Mouse (Mus musculus) R1 (cell line): Measurements from ENCODE around the gene B4galnt4.
"Not testable (repeated sequence)": the region's sequence is repeated elsewhere in the genome, so short reads cannot be mapped to it uniquely, and the experiment has no call there.

Source experiments
- DNase-seq: peaks from one replicate; pipeline ENCODE4 v3.0.0-alpha.2; 2018; ENCODE audit warnings: low read depth, low spot score

The B4galnt4 gene

DNA sequence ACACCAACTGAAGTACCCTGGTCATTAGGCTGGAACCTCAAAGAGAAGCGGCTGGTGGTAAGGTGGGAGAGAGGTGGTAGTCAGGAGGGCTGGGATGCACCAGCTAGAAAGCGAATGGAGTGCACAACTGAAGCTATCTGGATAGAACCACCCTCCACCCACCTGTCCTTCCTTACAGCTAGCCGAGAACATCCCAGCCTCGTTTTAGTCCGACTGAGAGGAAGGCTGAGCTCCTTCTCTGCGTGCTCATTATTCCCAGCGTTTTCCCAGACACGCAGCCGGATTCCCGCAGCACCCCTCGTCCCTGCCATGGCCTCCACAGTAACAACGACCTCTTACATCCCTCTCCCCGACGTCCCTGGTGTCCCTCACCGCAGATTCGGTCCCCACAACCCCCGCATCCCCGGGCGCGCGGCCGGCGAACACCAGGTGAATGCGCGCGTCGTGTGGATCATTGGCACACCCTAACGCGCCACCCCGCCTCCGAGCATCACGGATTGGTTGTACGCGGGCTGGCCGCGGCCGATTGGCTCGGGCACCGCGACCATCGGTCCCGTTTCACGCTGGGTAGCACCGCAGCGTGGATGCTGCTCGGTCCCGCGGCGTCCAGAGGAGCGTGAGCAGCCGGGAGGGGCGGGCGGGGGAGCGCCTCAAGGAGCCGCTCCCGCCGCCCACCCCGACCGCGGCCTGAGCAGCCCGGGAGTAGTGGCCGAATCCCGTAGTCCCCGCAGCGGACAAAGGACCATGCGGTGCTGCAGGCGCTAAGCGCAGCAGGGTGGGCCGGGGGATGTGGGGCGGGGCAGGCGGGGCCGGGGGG lies at the start of gene B4galnt4:
Gene B4galnt4, plus strand, starts transcription at position 679 of the 817 bp plus-strand sequence.
- peak; percentile 88 for DNase-seq

DNA sequence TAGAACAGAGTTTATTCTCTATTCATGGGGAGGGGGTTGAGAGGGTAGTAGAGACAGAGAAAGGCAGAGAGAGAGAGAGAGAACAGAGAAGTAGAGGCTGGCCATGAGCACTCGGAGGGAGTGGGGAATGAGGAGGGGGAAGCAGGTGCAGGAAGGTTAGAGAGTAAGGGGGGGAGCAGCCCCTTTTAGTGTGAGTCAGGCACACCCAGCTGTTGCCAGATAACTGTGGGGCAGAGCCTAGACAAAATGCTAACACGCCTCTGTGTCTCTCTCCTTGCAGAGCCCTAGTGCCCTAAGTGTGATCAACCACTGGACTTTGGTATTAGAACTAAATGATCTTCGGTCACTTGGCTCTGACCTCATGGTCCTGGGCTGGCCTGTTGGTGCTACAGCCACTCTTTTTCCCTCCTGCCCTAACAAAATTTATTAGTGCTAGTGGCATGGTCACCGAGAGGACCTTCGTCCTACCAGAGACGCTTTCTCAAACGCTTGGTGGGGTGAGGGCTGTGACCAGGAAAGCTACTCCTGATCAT lies 49.6 kb upstream of the B4galnt4 start:
- DNase-seq: no peak

- DNase-seq: no peak
Observed at GRCm38 (mm10) chr7:141016707-141017697, 43.9 kb upstream of the B4galnt4 start.

DNA sequence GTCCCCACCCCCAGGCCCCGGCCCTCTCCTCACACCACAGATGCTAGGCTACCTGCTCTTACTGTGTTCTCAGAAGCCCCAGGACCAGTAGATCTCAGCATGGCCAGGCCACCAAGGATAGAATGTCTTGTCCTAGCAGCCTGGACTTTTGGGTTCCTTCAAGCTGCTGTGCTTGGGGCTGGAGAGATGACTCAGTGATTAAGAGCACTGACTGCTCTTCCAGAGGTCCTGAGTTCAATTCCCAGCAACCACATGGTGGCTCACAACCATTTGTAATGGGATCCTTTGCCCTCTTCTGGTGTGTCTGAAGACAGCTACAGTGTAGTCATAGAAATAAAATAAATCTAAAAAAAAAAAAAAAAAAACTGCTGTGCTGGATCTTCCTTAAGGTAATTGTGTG lies 43.1 kb upstream of the B4galnt4 start, which contains the start of gene Ifitm6:
Gene Ifitm6, minus strand, starts transcription at position 101 of the 400 bp plus-strand sequence.
- not testable (repeated sequence) for DNase-seq

- DNase-seq: no peak
Observed at GRCm38 (mm10) chr7:141019028-141019427, 41.9 kb upstream of the B4galnt4 start.

- peak; percentile 38 for DNase-seq
Observed at GRCm38 (mm10) chr7:141021489-141022449, 39.1 kb upstream of the B4galnt4 start.

DNA sequence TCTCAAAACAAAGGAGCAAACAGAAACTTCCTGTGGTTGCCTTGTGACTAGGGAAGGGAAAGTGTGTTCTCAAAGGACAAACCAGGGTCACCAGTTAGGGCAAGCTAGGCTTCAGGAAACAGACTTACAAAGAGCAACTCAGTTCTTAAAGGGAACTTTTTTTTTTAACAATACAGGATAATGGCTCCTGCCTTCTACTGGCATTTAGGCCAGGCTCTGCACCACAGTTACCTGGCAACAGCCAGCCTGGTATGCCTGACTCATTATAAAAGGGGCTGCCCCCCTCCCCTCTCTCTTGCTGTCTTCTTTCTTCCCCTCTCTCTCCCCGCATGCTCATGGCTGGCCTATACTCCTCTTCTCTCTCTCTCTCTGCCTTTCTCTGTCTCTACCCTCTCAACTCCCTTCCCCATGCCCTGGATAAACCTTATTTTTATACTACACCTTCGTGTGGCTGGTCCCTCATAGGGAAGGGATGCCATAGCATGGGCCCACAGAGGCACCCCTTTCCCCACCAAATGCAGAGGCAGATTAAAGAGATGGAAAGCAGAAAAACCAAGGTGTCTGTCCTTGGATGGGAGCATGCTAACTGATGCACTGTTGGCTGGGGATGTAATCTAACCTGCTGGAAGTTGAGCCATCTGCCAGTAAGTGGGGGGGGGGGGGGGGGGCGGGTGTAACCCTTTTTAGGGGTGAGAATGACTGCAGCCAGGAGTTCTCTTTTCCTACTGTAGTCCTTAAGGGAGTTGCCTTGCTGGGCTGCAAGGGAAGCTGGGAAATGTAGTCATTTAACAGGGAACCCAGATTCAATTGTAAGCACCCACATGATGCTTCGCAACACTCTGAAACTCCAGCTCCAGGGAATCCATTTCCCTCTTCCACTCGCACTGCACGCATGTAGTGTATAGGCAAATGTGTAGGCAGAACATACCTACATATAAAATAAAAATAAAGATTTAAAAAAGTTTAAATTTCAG lies 35.8 kb upstream of the B4galnt4 start:
- peak; percentile 93 for DNase-seq

- peak; percentile 48 for DNase-seq
Observed at GRCm38 (mm10) chr7:141026097-141026739, 34.7 kb upstream of the B4galnt4 start.

- DNase-seq: no peak
Observed at GRCm38 (mm10) chr7:141026740-141027098, 34.2 kb upstream of the B4galnt4 start.

DNA sequence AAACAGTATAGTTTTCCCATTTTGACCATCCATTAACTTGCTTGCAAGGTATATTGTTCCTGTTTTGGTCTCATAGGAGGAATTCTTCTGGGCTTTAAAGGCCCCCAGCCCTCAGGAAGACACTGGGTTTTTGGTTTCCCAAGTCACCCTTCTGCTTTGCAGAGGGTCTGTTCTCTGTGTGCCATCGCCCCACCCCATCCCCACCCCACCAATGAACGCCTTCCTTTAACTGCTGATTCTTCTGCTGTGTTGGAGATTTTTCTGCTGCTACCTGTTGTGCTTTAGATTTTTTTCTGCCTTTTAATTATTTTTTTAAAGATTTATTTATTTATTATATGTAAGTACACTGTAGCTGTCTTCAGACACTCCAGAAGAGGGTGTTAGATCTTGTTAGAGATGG lies 32.1 kb upstream of the B4galnt4 start, which contains the start of gene Gm17387:
Gene Gm17387, plus strand, starts transcription at position 301 of the 400 bp plus-strand sequence.
- no peak for DNase-seq

GRCm38 (mm10) chr7:141030390-141030789 lies 30.5 kb upstream of the B4galnt4 start:
- DNase-seq: peak; percentile 74

- DNase-seq: no peak
Observed at GRCm38 (mm10) chr7:141032458-141033167, 28.3 kb upstream of the B4galnt4 start.

DNA sequence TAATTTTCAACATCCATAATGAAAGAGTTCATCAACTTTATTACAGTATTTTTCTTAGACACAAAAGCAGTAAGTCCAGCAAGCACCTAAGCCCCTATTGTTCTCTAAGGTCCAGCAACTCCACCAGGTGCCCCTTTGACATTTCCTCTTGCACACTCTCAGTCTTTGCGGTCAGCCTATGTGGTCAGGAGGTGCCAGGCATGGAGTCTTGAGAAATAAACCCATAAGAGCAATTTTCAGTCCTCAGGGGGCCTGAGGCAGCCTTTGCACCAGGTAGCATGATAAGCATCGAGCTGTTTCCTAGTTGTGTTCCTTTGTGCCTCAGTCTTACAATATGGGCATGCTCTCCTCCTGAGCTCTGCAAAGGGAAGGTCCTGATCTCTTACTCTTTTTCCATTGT lies 24.3 kb upstream of the B4galnt4 start:
- not testable (repeated sequence) for DNase-seq

DNA sequence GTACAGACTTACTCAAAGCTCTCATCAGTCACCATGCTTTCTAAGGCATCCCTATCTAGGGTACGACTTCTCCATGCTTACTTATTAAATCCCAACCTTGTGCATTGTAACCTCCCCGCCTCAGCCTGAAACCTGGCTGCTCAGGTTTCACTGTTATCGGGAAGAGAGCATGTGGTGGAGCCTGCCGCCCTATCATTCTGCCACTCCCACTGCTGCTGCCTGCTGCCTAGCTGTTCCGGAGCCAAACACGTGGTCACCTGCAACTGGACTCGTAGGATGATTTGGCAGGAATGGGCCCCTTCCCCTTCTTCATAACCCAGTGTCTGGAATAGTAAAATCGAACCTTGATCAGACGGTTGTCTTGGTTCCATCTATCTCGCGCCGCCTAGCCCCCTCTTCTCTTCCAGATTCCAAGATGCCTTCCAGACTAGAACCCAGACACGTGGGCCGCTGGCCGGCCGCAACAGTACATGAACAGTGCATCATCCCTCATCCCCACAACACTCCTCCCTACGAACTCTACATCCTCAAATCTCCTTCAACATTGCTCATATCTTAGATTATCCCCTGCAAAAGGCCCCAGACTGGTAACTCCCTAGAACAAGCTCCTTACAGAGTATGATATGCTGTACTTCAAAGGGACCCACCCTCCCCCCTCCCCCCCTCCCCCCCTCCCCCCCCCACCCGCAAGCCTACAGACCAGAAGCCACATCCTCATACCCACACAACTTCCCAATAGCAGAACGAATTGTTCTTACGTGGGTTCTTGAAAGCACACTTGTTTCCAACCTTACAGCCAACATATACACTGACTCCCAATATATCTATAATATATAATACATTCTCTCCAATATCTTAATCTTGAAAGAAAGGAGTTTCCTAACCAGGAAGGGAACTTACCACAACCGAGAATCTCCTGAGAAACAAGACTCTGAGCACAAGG lies 22.5 kb upstream of the B4galnt4 start:
- no peak for DNase-seq

- DNase-seq: no peak
Observed at GRCm38 (mm10) chr7:141039386-141040107, 21.4 kb upstream of the B4galnt4 start.

DNA sequence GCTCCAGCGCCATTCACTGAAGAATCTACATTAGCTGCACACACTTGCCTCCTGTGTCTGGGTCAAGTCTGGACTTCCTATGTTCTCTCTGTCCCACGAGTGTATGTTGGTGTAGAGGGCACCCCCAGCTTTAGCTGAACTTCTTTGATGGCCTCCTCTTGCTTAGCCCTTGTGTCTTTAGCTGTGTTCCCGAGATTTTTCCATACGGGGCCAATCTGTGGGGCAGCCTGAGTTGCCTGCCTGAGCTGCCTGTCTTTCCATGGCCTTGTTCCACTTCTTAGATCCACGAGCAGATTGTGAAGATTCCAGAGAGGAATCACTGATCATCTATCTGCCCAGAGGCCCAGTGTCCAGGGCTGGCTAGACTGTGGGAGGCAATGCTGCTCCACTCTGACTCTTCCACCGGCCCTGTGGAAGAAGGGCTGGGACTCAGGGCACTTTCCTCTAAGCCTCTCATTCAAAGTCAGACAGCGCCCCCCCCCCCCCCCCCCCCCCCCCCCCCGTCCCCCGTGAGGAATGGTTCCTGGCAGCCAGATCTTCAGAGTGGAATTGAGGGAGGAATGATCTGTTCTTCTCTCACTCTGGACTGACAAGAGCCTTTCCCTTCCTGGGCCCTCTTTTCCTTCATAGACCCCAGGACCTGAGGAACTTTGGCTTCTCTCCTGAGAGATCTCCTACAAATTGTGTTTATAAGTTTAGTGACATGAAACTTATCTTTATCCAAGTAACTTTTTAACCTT lies 19.9 kb upstream of the B4galnt4 start:
- DNase-seq: no peak
